Mouse (Mus musculus) Muller cell, postnatal 12 days (primary cell): Measurements from ENCODE around the gene Fut9.

Experiments
- DNase-seq: peaks from one replicate; pipeline ENCODE4 v3.0.0-alpha.2; 2015; ENCODE audit errors: inconsistent ontology term

The Fut9 gene

DNA sequence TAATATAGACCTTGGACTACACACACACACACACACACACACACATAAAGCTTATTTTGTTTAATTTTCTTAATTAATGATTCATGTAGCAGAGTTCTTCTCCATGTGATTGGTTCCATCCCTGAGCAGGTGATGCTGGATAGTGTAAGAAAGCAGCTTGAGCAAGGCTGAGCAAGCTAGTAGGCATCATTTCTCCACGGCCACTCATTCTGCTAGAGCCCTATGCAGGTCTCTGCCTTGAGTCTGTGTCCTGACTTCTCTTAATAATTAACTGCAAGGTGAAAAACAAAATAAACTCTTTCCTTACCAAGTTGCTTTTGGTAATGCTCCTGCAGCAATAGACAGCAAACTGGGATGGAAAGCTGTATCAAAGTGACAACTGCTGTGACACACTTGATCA is 152.5 kb downstream of the Fut9 start:
- no peak for DNase-seq

GRCm38 (mm10) chr4:25645580-25645979 is 154.5 kb downstream of the Fut9 start:
- peak; percentile 31 for DNase-seq

GRCm38 (mm10) chr4:25641993-25642392 is 158.1 kb downstream of the Fut9 start:
- no peak for DNase-seq

DNA sequence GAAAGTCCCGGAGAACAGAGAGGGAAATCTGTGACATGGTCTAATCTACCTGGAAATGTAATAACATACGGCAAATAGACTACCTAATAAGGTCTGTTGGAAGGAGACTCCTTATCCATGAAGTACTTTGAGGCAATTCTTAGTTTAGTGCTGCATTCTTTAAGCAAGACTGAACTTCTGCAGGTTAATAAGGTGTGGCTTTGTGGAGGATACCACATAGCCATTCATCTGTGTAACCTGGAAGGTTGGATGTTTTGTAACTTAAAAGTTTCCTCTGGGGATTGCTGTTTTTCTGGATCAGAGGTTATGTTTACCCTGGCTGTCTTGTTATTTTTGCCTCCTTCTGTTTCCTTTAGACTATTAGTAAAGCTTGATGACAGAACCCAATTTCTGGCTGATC is 166.8 kb downstream of the Fut9 start:
- no peak for DNase-seq

- no peak for DNase-seq
Measured at GRCm38 (mm10) chr4:25628113-25628512, 171.9 kb downstream of the Fut9 start.

- peak; percentile 74 for DNase-seq
Measured at GRCm38 (mm10) chr4:25627467-25627866, 172.6 kb downstream of the Fut9 start.

DNA sequence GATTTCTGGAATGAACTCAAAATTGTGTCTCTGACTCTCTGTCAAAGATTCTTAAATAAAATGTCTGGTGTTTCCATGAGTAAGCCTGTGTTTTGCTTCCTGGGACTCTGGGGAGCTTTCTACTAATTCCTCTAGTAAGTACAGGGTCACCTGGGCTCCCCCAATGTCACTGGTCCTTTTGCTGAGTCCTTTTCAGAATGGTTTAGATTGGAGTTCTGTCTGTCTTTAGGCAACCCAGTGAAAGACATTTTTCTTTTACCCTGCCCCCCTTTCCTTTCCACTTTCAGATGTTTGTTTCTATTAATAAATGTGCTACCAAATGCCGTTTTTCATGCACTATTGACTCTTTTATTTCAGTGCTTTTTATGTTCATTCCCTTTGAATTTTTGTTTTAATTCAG is 173.0 kb downstream of the Fut9 start:
- DNase-seq = no peak

DNA sequence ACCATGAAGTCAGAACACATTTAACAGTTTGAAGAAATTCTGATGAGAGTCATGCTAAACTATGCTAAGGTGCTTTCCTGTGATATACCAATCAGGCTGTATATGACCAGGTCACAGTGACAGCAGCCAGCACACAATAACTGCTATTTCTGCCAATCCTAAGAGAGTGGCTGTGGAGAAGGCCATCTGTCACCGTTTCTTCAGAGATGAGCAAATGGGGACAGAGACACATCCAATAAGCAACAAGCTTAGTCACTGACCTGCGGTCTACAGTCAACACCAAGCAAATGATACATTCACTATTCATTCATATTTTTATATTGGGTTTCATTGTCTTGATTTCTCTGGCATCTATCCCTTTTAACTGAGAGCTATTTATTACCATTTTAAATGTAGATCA is 176.9 kb downstream of the Fut9 start:
- no peak for DNase-seq

DNA sequence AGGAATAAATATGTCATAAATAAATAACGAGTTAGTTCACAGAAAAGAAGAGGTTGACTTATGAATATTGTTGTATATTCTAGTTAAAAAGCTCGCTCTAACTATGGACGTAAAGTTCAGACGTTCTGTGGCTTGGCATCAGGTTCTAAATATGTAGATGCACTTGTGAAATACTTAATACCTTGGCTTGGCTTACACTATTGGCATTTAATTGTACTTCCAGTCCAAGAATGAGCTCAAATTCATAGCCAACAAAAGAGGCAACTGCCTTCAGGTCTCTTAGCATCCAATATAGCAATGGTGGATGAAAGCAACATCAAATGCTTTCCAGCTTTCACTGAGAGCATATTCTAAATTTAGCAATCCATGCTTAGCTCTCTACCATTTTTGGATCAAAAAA is 182.7 kb downstream of the Fut9 start:
- no peak for DNase-seq

DNA sequence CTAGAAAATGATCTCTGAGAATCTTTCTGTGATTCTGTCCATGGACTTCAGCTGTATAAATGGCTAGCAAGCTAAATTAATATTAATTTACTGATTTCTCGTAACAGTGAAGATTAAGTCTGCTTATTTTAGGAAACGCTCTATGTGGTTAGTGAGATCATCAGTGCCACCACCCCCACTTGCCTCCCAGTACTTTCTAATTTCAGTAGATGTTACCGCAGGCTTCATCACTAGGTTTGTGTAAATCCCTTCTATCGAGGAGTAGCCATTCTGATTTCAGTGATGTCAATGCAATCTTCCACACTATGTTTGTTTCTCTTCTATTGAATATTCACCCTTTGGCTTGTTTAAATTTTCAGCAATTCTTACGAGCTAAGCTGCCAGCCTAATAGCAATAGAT is 186.6 kb downstream of the Fut9 start:
- DNase-seq = no peak

GRCm38 (mm10) chr4:25610481-25610880 is 189.6 kb downstream of the Fut9 start:
- no peak for DNase-seq

- DNase-seq = no peak
Measured at GRCm38 (mm10) chr4:25593218-25593617, 206.8 kb downstream of the Fut9 start.
